Mouse (Mus musculus) liver, embryonic 12.5 days (tissue): ENCODE results near the gene Gpatch1. TPM values are rescaled to one million over a fixed set of nuclear protein-coding genes. Genes with fewer than 3 reads are reported as not detected.

Experiments used
- ATAC-seq: fragments of 200-750 bp; cut with Nextera tagmentation; 2 replicates; pipeline ENCODE4 v1.8.0; 2017; ENCODE audit warnings: moderate number of reproducible peaks, mild to moderate bottlenecking, moderate library complexity
- H3K27ac ChIP-seq: fragments of 300-500 bp; sonication (generic); 2 replicates; pipeline ENCODE4 v1.5.1; 2016; ENCODE audit warnings: mild to moderate bottlenecking
- H3K27me3 ChIP-seq: fragments of 300-500 bp; sonication (generic); replicated peaks from 2 replicates; pipeline ENCODE4 v1.6.1; 2016; ENCODE audit warnings: mild to moderate bottlenecking, moderate library complexity
- H3K36me3 ChIP-seq: fragments of 300-500 bp; sonication (generic); 2 replicates; pipeline ENCODE4 v1.6.1; 2016; ENCODE audit warnings: mild to moderate bottlenecking, moderate library complexity
- H3K4me1 ChIP-seq: fragments of 300-500 bp; sonication (generic); 2 replicates; pipeline ENCODE4 v1.6.1; 2016
- H3K4me2 ChIP-seq: fragments of 300-500 bp; sonication (generic); 2 replicates; pipeline ENCODE4 v1.6.1; 2016; ENCODE audit warnings: mild to moderate bottlenecking, moderate library complexity
- H3K4me3 ChIP-seq: fragments of 300-500 bp; sonication (generic); 2 replicates; pipeline ENCODE4 v1.5.1; 2016; ENCODE audit warnings: mild to moderate bottlenecking, moderate library complexity
- H3K9ac ChIP-seq: fragments of 300-500 bp; sonication (generic); 2 replicates; pipeline ENCODE4 v1.6.1; 2016; ENCODE audit warnings: mild to moderate bottlenecking, moderate library complexity
- H3K9me3 ChIP-seq: fragments of 300-500 bp; sonication (generic); replicated peaks from 2 replicates; pipeline ENCODE4 v1.6.1; 2016; ENCODE audit warnings: mild to moderate bottlenecking, moderate library complexity
- WGBS: fragments of 180-500 bp; shearing (Covaris S2); methylation state at CpG from one replicate; pipeline ENCODE4 v1.1.7; 2016; ENCODE audit not compliant: insufficient replicate concordance; 5-methylcytosine and 5-hydroxymethylcytosine counted together
- polyA plus RNA-seq: library from polyadenylated mRNA; unstranded; fragments of >200 nt; fragmentation: Nextera tagmentation; extraction: Ambion mirVana; gene quantifications from 2 replicates; pipeline ENCODE4 v1.2.1, GENCODE M21; 2016

Gene Gpatch1
- polyA plus RNA-seq, 1 experiment from 2014 or later: 10.6 TPM

DNA sequence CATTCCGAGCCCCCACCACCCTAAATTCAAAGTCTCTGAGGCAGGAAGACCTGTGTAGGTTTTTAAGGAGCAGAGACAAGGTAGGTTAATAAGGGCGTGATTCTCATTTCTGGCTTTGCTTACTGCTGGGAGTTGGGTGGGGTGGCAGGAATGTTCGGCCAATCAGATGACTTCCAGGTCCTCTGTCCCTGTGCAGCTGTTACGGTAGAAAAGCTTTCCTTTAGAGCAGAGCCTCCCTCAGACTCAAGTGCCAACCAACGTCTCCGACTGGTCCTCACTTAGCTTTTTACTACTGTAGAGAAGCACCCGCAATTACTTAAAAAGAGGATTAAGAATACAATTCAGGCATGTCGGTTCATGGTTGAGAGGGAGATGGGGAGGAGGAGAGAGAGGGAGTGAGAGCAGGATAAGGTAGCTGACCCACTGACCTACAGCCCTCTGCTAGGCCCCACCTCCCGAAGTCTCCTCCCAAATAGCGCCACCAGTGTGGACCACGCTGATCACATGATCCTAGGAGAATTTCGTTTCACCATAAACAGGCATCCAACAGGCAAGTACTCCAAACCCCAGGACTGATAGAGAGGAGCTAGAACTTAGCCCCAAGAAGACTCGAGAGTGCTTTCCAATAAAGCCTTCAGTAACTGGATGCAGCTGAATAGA lies 85.3 kb downstream of the Gpatch1 start:
- Histone ChIP-seq H3K4me3 (no peak overlapping the region), H3K27me3 (no peaks in the 10 kb centered on the region), H3K27ac (no peak overlapping the region), H3K4me2 (no peak overlapping the region; the same call in 1 of the 2 replicates), H3K9me3 (peaks cover 5% of the 10 kb centered on the region), H3K4me1 (peaks cover 18% of the 10 kb centered on the region), H3K9ac (no peak overlapping the region), H3K36me3 (no peaks in the 10 kb centered on the region)
- no peak for ATAC-seq
- WGBS: 64% methylated on average over 13 of the region's 13 CpGs

DNA sequence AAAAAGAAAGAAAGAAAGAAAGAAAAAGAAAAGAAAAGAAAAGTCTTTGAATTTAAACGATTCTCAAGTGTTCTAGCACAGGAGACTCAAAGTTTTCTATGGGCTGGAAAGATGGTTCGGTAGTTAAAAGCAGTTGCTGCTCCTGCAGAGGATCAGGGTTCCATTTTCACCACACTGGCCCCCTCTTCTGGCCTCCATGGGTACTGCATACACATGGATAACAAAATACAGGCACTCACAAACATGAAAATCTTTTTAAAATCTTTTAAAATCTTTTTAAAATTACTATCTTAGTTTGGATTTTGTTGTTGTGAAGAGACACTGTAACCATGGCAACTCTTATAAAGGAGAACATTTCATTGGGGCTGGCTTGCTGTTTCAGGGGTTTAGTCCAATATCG lies 87.9 kb downstream of the Gpatch1 start:
- Histone ChIP-seq H3K9me3 (peaks cover 5% of the 10 kb centered on the region), H3K4me1 (peaks cover 12% of the 10 kb centered on the region), H3K36me3 (no peaks in the 10 kb centered on the region), H3K9ac (no peak overlapping the region), H3K27ac (no peak overlapping the region), H3K4me3 (no peak overlapping the region), H3K27me3 (no peaks in the 10 kb centered on the region), H3K4me2 (no peak overlapping the region)
- 68% methylated on average over 3 of the region's 3 CpGs for WGBS
- no peak for ATAC-seq

Other genes starting within 250 kb of the Gpatch1 start
- gene Cebpa, start 199.1 kb downstream of the Gpatch1 start, polyA plus RNA-seq: 11.5 and 11.6 TPM in 2 replicates
- 0.59 and 1.4 TPM in 2 replicates for gene Slc7a10, start 132.1 kb downstream of the Gpatch1 start, polyA plus RNA-seq
- gene Lrp3, start 102.9 kb downstream of the Gpatch1 start, polyA plus RNA-seq: 0.81 and 1.3 TPM in 2 replicates
- gene Rhpn2, start 15.7 kb upstream of the Gpatch1 start, polyA plus RNA-seq: 4.6 and 5.5 TPM in 2 replicates
- gene Faap24, start 78.4 kb upstream of the Gpatch1 start, polyA plus RNA-seq: 34.4 and 34.7 TPM in 2 replicates
- gene Cep89, start 78.6 kb upstream of the Gpatch1 start, polyA plus RNA-seq: 25.5 and 25.9 TPM in 2 replicates
- 2.2 and 3.2 TPM in 2 replicates for gene Slc7a9, start 130.4 kb upstream of the Gpatch1 start, polyA plus RNA-seq
- gene Tdrd12, start 219.3 kb upstream of the Gpatch1 start, polyA plus RNA-seq: 0.30 TPM in 1 of 2 replicates, not detected in the other
- gene Nudt19, start 237.9 kb upstream of the Gpatch1 start, polyA plus RNA-seq: 99.9 and 102 TPM in 2 replicates